Mouse (Mus musculus) stomach, postnatal 0 days (tissue): ENCODE data around the gene Ywhah.

Experiments used
- CTCF ChIP-seq: IDR thresholded peaks from 2 replicates; pipeline ENCODE4 v1.5.1; 2016; ENCODE audit warnings: antibody characterized with exemption, low read depth, mild to moderate bottlenecking, moderate library complexity
- EP300 ChIP-seq: optimal IDR thresholded peaks from 2 replicates; pipeline ENCODE3; 2016; ENCODE audit warnings: antibody characterized with exemption

- peak; percentile 51 for TF ChIP-seq CTCF
- TF ChIP-seq EP300 = no peak
These were observed 27.5 kb upstream of the Ywhah start for GRCm38 (mm10) chr5:32991152-32991551.
